Mouse (Mus musculus): ENCODE results near the gene Dusp15.

GRCm38 (mm10) chr2:152941776-152942175, 9.7 kb downstream of the Dusp15 start:
- TF ChIP-seq POLR2A (IDR thresholded peaks at IDR 0.05; ENCODE audit: control insufficient read depth, extremely low read depth, insufficient read depth, low read length, poor library complexity) (no peak), CTCF (IDR thresholded peaks at IDR 0.05; ENCODE audit: borderline replicate concordance, control insufficient read depth, extremely low read depth, insufficient read depth, low read length, poor library complexity) (no peak)

Data from thymus, adult 2 months (tissue).